Mouse (Mus musculus): ENCODE data around the gene Sez6l. TPM values are rescaled to one million over a fixed set of nuclear protein-coding genes. Genes with fewer than 3 reads are reported as not detected.

Gene Sez6l
- total and polyA plus RNA-seq, 3 experiments, result not detected

GRCm38 (mm10) chr5:112378716-112379115 is 198.3 kb downstream of the Sez6l start:
- dilution Hi-C loops (cut with MboI; ENCODE audit: extremely low pct_ligation_motif_present, extremely low pct_unique_long_range_greater_than_20kb, low sequenced_read_pairs), result no loop called here
- peaks cover 43 to 79% of the 10 kb centered on the region in 2 experiments for H3K36me3 ChIP-seq (replicated peaks in 1 of 2; ENCODE audit: control insufficient read depth in 1 of 2, insufficient read depth in 1 of 2, low read length in 1 of 2)
- no peak overlapping the region for H3K4me2 ChIP-seq (ENCODE audit: insufficient read depth, low read depth, poor library complexity, severe bottlenecking)

GRCm38 (mm10) chr5:112377380-112377779 is 199.6 kb downstream of the Sez6l start:
- Histone ChIP-seq H3K4me1 (ENCODE audit: control insufficient read depth in 1 of 2, insufficient read depth in 2 of 2) (no peaks in the 10 kb centered on the region), H3K27ac (ENCODE audit: insufficient read depth, low read depth) (no peak overlapping the region), H3K79me2 (replicated peaks; ENCODE audit: control insufficient read depth, extremely low read depth, insufficient read depth, poor library complexity, severe bottlenecking) (no peaks in the 10 kb centered on the region), H3K9ac (ENCODE audit: insufficient read depth, low read depth) (no peak overlapping the region), H3K4me2 (ENCODE audit: insufficient read depth, low read depth, poor library complexity, severe bottlenecking) (no peak overlapping the region), H3K4me3 (replicated peaks in 1 of 3; ENCODE audit: low read depth in 2 of 3, low read length in 2 of 3, poor library complexity in 1 of 3) (no peak overlapping the region), H3K27me3 (replicated peaks) (no peaks in the 10 kb centered on the region), H3K36me3 (replicated peaks in 1 of 2; ENCODE audit: control insufficient read depth in 1 of 2, insufficient read depth in 1 of 2, low read length in 1 of 2) (peaks cover 53 to 93% of the 10 kb centered on the region in 2 experiments), H3K9me3 (replicated peaks; ENCODE audit: low read length) (no peaks in the 10 kb centered on the region)
- dilution Hi-C loops (cut with MboI; ENCODE audit: extremely low pct_ligation_motif_present, extremely low pct_unique_long_range_greater_than_20kb, low sequenced_read_pairs) (no loop called here), in situ Hi-C loops (cut with MboI; ENCODE audit: low pct_ligation_motif_present, low pct_unique_long_range_greater_than_20kb, low sequenced_read_pairs) (no loop called here)
- no peak for TF ChIP-seq SIN3A (IDR thresholded peaks at IDR 0.05; ENCODE audit: low read length)
- no peak for TF ChIP-seq UBTF (IDR thresholded peaks at IDR 0.05; ENCODE audit: low read depth, low read length)
- TF ChIP-seq BHLHE40 (IDR thresholded peaks at IDR 0.05; ENCODE audit: low read depth, low read length), result no peak
- no peak for TF ChIP-seq USF2 (conservative IDR thresholded peaks at IDR 0.05; ENCODE audit: low read depth, low read length)
- TF ChIP-seq ZC3H11A (IDR thresholded peaks at IDR 0.05; ENCODE audit: low read depth, low read length), result no peak
- no peak for TF ChIP-seq TBP (conservative IDR thresholded peaks at IDR 0.05; ENCODE audit: low read depth, low read length)
- TF ChIP-seq RCOR1 (conservative IDR thresholded peaks at IDR 0.05; ENCODE audit: low read depth, low read length), result no peak
- DNase-seq (ENCODE audit: extremely low read depth), result no peak

More at GRCm38 (mm10) chr5:112378716-112379115, 198.3 kb downstream of the Sez6l start:
- Histone ChIP-seq H3K79me2 (replicated peaks; ENCODE audit: control insufficient read depth, extremely low read depth, insufficient read depth, poor library complexity, severe bottlenecking) (no peaks in the 10 kb centered on the region), H3K9me3 (replicated peaks; ENCODE audit: low read length) (no peaks in the 10 kb centered on the region), H3K9ac (ENCODE audit: insufficient read depth, low read depth) (no peak overlapping the region), H3K27me3 (replicated peaks) (no peaks in the 10 kb centered on the region), H3K27ac (ENCODE audit: insufficient read depth, low read depth) (no peak overlapping the region), H3K4me1 (ENCODE audit: control insufficient read depth in 1 of 2, insufficient read depth in 2 of 2) (no peaks in the 10 kb centered on the region), H3K4me3 (replicated peaks in 1 of 3; ENCODE audit: low read depth in 2 of 3, low read length in 2 of 3, poor library complexity in 1 of 3) (no peak overlapping the region)
- in situ Hi-C loops (cut with MboI; ENCODE audit: low pct_ligation_motif_present, low pct_unique_long_range_greater_than_20kb, low sequenced_read_pairs), result no loop called here
- TF ChIP-seq MYC (IDR thresholded peaks at IDR 0.05; ENCODE audit: low read depth, low read length) (no peak), NRF1 (IDR thresholded peaks at IDR 0.05; ENCODE audit: low read depth, low read length) (no peak), CHD2 (IDR thresholded peaks at IDR 0.05; ENCODE audit: low read length) (no peak), PAX5 (IDR thresholded peaks at IDR 0.05; ENCODE audit: low read length) (no peak), MXI1 (IDR thresholded peaks at IDR 0.05; ENCODE audit: low read depth, low read length) (no peak)
- DNase-seq (ENCODE audit: extremely low read depth), result no peak

- DNase-seq (ENCODE audit: extremely low read depth), result no peak
These were observed 200.9 kb downstream of the Sez6l start for GRCm38 (mm10) chr5:112376111-112376510.

More at GRCm38 (mm10) chr5:112376111-112376510, 200.9 kb downstream of the Sez6l start:
- no peak overlapping the region for H3K27ac ChIP-seq (ENCODE audit: insufficient read depth, low read depth)
- no peaks in the 10 kb centered on the region for H3K4me1 ChIP-seq (ENCODE audit: control insufficient read depth in 1 of 2, insufficient read depth in 2 of 2)
- in situ Hi-C loops (cut with MboI; ENCODE audit: low pct_ligation_motif_present, low pct_unique_long_range_greater_than_20kb, low sequenced_read_pairs), result no loop called here
- H3K9me3 ChIP-seq (replicated peaks; ENCODE audit: low read length), result no peaks in the 10 kb centered on the region
- peaks cover 57 to 98% of the 10 kb centered on the region in 2 experiments for H3K36me3 ChIP-seq (replicated peaks in 1 of 2; ENCODE audit: control insufficient read depth in 1 of 2, insufficient read depth in 1 of 2, low read length in 1 of 2)
- no peaks in the 10 kb centered on the region for H3K27me3 ChIP-seq (replicated peaks)
- H3K4me3 ChIP-seq (replicated peaks in 1 of 3; ENCODE audit: low read depth in 2 of 3, low read length in 2 of 3, poor library complexity in 1 of 3), result no peak overlapping the region
- dilution Hi-C loops (cut with MboI; ENCODE audit: extremely low pct_ligation_motif_present, extremely low pct_unique_long_range_greater_than_20kb, low sequenced_read_pairs), result no loop called here
- H3K4me2 ChIP-seq (ENCODE audit: insufficient read depth, low read depth, poor library complexity, severe bottlenecking), result no peak overlapping the region
- no peaks in the 10 kb centered on the region for H3K79me2 ChIP-seq (replicated peaks; ENCODE audit: control insufficient read depth, extremely low read depth, insufficient read depth, poor library complexity, severe bottlenecking)
- no peak for TF ChIP-seq HCFC1 (IDR thresholded peaks at IDR 0.05; ENCODE audit: low read depth, low read length)
- TF ChIP-seq RCOR1 (conservative IDR thresholded peaks at IDR 0.05; ENCODE audit: low read depth, low read length), result no peak
- TF ChIP-seq CHD1 (IDR thresholded peaks at IDR 0.05; ENCODE audit: low read depth, low read length), result no peak
- TF ChIP-seq JUN (IDR thresholded peaks at IDR 0.05; ENCODE audit: insufficient read depth, low read depth, low read length), result no peak
- TF ChIP-seq UBTF (IDR thresholded peaks at IDR 0.05; ENCODE audit: low read depth, low read length), result no peak
- TF ChIP-seq USF2 (conservative IDR thresholded peaks at IDR 0.05; ENCODE audit: low read depth, low read length), result no peak
- no peak for TF ChIP-seq POLR2AphosphoS2 (IDR thresholded peaks at IDR 0.05; ENCODE audit: low read depth, low read length)
- no peak for TF ChIP-seq ZMIZ1 (IDR thresholded peaks at IDR 0.05; ENCODE audit: low read depth, low read length)
- TF ChIP-seq MAZ (IDR thresholded peaks at IDR 0.05; ENCODE audit: low read depth, low read length), result no peak
- TF ChIP-seq EP300 (IDR thresholded peaks at IDR 0.05; ENCODE audit: low read length), result no peak
- no peak for TF ChIP-seq PAX5 (IDR thresholded peaks at IDR 0.05; ENCODE audit: low read length)
- no peak overlapping the region for H3K9ac ChIP-seq (ENCODE audit: insufficient read depth, low read depth)
